Mouse (Mus musculus): Measurements from ENCODE around the gene Me3.
A peak's percentile ranks its signal among the peaks of the same experiment; 100 is the strongest.

The Me3 gene

DNA sequence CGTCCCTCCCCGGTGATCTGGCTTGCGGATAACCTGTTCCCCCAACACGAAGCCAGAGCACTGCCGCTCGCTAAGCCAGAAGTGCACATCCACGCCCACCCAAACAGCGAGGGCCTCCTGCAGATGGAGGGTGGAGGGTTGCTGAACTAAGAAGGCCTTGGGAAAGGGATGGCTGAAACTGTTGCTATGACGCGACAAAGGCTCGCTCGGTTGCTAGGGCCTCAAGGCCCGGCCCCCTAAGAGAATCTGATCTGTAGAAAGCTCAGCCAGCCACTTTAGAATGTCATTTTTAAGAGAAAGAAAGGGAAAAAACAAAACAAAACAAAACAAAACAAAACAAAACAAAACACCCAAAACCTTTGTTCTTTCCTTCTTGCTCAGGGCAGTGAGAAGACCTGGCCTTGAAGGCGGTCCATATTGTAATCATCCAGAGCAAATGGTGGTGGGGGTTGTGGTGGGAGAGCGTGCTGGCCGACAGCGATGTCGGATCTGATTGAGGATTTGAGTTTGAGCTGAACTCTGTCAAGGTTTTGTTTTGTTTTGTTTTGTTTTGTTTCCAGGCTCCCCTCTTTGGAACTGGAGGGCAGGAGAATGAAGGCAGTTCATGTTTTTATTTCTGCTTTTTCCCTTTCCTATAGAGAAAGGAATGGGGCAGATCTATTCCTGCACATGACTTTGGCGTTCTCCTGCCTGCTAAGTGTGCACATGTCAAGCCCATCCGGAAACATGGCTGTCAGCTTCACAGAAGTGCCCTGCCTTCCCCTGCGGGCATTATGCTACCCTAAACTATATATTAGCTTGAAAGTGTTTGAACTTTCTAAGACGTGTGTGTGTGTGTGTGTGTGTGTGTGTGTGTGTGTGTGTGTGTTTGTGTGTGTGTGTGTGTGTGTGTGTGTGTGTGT, 271.5 kb downstream of the Me3 start, which contains the start of gene Ccdc81:
TSS of gene Ccdc81 (minus strand) at position 188 of the 902 bp plus-strand sequence.
- DNase-seq (ENCODE audit: low spot score), result peak; percentile 17
